In genomic region chr8:35756202-35756601, GRCm38 (mm10) we compare ENCODE assay signal across 27 mouse cellular contexts. TPM values are rescaled to one million over a fixed set of nuclear protein-coding genes. Genes with fewer than 3 reads are reported as not detected.
"Had no signal": no experiment of that assay in that cellular context is flagged by ENCODE, and none has a peak within 500 bp of the region (broad histone marks: within the 10 kb centered on the region; RNA-seq: fewer than 3 reads in every experiment).

No protein-coding gene starts in this region.

- H3K4me3 ChIP-seq: gastrocnemius, adult 2 months; heart, embryonic 10.5 days; heart, embryonic 12.5 days; hindbrain, embryonic 10.5 days; hindbrain, embryonic 12.5 days; intestine, embryonic 15.5 days; layer of hippocampus, adult 2 months; limb, embryonic 10.5 days; limb, embryonic 12.5 days; liver, embryonic 13.5 days; liver, embryonic 15.5 days had no signal

- H3K27ac ChIP-seq: gastrocnemius, adult 2 months; heart, embryonic 10.5 days; hindbrain, embryonic 10.5 days; hindbrain, embryonic 12.5 days; hindbrain, embryonic 14.5 days; intestine, embryonic 15.5 days; layer of hippocampus, adult 2 months; limb, embryonic 10.5 days; limb, embryonic 12.5 days; liver, embryonic 13.5 days; liver, embryonic 15.5 days had no signal

- ATAC-seq: hindbrain, embryonic 16.5 days; inflammation-experienced regulatory T-cells, adult 6 months; intestine, embryonic 15.5 days; intestine, postnatal 0 days; liver, postnatal 0 days had no signal

- DNase-seq: gastrocnemius, adult 2 months; gastrocnemius, postnatal 10 days; gastrocnemius, postnatal 25 days; heart, adult 18-20 months; heart, postnatal 10 days; heart, postnatal 4 days; kidney, adult 18-20 months; kidney, adult 8-10 months; kidney, postnatal 10 days; kidney, postnatal 25 days; kidney, postnatal 4 days; liver; liver, embryonic 13.5 days; liver, postnatal 0 days had no signal

- H3K4me1 ChIP-seq: heart, embryonic 10.5 days; heart, embryonic 12.5 days; hindbrain, embryonic 10.5 days; hindbrain, embryonic 12.5 days; intestine, embryonic 15.5 days; limb, embryonic 10.5 days; limb, embryonic 12.5 days; liver, embryonic 13.5 days; liver, embryonic 15.5 days had no signal

RNA-seq across cellular contexts. Expression of gene Gm19410, which starts 9.4 kb away (rescaled TPM):
- polyA plus RNA-seq: hindbrain, embryonic 10.5 days; inflammation-experienced regulatory T-cells, adult 6 months; intestine, postnatal 0 days; limb, embryonic 10.5 days; liver, postnatal 0 days had no signal
